Mouse (Mus musculus) retina, postnatal 7 days (tissue): ENCODE results near the gene Foxk2.
A peak's percentile ranks its signal among the peaks of the same experiment; 100 is the strongest.
"Not testable (repeated sequence)": the region's sequence is repeated elsewhere in the genome, so short reads cannot be mapped to it uniquely, and the experiment has no call there.

ENCODE experiments used
- DNase-seq: peaks from one replicate; pipeline ENCODE4 v3.0.0-alpha.2; 2012; ENCODE audit warnings: low read depth, low spot score

Foxk2 gene

DNA sequence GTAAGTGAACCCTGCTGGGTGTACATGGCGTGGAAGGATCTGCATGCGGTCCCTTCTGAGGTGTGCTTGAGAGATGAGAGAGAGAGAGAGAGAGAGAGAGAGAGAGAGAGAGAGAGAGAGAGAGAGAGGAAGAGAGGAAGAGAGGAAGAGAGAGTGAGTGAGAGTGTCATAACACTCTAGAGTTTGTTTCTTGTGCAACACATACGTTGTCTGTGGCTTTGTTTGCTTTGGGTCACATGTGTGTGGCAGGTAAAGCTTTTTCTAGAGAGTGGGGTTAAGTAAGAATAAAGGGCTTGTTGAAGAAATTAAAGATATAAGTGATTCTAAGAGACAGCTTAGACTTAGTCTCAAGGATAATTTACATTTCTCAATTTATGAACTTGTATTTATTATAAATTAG lies 18.2 kb downstream of the Foxk2 start:
- DNase-seq = no peak

DNA sequence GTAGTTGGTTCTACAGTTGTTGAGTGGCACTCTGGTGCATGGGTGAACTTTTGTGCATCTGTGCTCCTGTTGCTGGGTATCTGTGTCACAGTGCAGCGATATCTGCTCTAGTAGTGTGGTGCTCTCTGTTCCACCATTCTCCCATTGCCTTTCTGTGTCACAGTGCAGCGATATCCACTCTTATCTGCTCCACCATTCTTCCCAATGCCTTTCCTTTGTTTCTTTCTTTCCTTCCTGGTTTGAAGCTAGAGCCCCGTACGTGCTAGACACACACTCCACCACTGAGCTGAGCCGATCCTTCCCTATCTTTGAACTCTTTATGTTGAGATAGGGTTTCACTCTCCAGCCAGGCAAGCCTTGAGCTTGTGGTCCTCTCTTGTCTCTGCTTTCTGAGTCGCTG lies 23.1 kb downstream of the Foxk2 start:
- DNase-seq = no peak

DNA sequence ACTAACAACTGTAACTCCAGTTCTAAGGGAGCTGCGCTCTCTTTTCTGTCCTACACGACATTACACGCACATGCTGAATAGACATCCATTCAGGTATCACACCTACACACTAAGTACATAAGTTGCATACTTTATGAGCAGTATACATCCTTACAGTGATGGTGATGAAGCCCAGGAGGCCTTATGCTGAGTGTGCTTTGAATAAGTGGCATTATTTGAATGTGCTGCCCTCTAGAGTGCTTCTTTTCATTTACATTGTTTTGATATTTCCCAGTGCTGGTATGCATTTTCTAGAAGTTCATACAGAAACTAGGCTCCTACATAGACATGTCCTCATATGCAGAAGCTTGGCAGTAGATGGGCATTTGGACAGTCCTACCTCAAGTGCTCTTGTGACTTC lies 30.1 kb downstream of the Foxk2 start:
- DNase-seq = no peak

- DNase-seq = no peak
These were observed 35.0 kb downstream of the Foxk2 start for GRCm38 (mm10) chr11:121294771-121295170.

- no peak for DNase-seq
These were observed 38.7 kb downstream of the Foxk2 start for GRCm38 (mm10) chr11:121298493-121298892.

DNA sequence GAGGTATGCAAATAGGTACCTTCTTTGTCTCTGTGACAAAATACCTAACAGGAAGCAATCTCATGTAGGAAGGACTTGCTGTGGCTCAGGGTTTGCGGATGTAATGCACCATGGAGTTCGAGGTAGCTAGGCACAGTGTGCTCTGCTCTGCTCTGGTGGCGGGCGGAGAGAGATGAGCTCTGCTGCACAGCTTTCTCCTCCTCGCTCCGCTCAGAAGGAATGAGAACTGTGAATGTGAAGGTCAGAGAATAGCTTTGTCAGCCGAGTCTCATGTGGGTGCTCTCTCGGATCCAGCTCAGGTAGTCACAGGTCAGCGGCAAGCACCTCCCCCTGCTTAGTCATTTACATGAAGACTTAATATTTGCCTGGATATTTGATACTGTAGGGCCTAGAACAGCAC lies 40.5 kb downstream of the Foxk2 start:
- DNase-seq = no peak

GRCm38 (mm10) chr11:121305371-121305770 lies 45.6 kb downstream of the Foxk2 start:
- DNase-seq = no peak

DNA sequence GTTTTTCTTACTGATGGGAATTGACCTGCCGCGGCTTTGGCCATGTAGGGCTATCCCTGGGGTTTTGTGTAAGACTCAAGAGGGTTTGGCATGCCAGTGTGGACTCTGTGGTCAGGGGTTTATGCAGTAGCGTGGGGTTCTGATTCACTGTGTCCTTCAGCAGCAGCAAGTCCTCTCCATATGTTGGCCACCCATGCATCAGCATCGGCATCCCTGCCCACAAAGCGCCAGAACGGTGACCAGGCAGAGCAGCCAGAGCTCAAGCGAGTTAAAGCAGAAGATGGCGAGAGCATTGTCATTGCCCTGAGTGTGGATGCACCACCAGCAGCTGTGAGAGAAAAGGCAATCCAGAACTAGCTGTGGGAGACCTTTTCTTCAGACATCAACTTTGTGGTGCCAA lies 46.8 kb downstream of the Foxk2 start:
- no peak for DNase-seq

DNA sequence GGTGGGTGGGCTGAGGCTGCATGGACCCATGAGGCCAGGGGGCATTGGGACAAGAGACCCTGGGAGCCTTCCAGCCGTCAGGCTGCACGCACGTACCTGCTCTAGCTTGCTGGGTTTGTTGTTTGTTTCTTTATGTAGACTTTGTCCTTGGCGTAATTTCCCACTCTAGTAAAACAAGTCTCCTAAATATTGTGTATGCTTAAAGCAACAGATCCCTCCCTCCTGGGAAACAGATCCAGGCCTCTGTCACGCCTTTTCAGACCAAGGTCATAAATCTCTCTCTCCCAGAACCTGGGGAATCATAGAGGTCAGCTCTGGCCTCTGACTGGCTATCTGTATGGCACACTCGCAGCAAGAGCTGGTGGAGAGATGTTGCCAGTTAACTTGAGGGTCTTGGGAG lies 47.9 kb downstream of the Foxk2 start:
- DNase-seq = not testable (repeated sequence)

GRCm38 (mm10) chr11:121326034-121326433 lies 66.2 kb downstream of the Foxk2 start:
- DNase-seq = no peak

DNA sequence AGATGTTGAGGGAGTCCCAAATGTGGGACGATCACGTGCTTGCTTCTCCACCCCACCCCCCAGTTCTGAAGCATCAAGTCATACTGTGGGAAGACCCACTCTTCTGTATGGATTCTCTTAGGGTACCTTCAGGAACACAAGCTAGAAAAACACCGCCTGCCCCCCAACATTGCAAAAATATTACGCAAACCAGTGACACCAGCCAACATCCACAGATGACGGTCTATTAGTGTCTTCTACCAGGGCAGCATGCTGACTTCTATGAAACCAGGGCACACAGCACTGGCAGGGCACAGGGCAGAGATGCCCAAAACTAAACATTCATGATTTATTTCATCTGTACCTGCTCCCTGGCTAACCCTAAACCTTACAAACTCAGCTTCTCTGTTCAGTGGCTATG lies 66.9 kb downstream of the Foxk2 start:
- DNase-seq = no peak

DNA sequence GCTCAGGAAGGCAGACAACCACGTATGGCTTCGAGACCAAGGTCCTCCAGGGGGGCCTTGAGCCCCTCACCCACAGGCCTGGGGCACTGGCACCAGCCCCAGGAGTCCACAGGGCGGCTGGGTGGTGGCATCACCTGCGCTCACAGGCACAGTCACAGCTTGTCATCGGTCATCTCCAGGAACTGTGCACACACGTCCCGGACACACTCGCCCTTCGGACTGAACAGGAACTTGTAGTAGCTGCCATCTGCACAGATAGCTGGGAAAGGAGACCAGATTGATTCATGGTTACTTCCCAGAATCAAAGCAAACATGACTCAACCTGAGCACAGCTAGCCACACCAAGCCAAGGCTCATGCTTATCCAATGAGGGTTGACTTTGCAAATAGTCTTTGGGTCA lies 68.4 kb downstream of the Foxk2 start:
- DNase-seq = no peak

DNA sequence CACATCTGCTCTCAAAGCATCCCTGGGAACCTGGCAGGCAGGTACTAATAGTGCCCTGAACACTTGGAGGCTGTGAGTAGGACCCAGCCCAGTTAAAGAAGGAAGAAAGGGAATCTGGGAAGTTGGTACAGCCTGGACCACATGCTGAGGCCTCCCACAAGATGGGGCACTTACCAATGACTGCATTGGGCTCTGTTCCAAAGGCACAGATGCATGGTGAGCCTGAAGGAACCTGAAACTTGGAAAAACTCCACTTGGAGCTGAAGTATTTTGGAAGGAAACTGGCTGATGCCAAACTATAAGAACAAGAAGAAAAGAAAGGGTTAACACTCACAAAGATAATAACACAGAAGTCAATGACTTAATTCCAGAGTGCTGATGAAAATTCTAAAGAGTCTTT lies 68.8 kb downstream of the Foxk2 start:
- no peak for DNase-seq

DNA sequence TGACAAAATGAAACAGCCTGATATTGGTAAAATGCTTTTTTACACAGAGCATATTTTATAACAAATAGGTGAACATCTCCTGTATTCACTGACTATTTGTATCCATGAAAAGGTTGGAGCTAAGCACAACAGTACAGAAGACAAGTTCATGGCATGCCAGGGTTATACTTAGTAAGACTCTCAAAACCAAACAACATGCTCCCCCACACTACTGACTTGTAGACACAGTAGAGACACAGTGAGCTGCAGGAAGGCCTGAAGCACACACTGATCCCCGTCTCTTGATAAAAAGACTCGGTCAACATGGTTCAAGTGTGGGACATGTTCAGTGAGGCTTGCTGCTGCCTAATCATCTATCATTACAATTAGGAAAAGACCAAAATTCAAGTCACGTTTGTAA lies 71.9 kb downstream of the Foxk2 start:
- no peak for DNase-seq

- no peak for DNase-seq
These were observed 79.9 kb downstream of the Foxk2 start for GRCm38 (mm10) chr11:121339647-121340046.

- no peak for DNase-seq
These were observed 80.5 kb downstream of the Foxk2 start for GRCm38 (mm10) chr11:121340287-121340686.

- DNase-seq = not testable (repeated sequence)
These were observed 82.6 kb downstream of the Foxk2 start for GRCm38 (mm10) chr11:121342423-121342822.

GRCm38 (mm10) chr11:121347036-121347435 lies 87.2 kb downstream of the Foxk2 start:
- no peak for DNase-seq

GRCm38 (mm10) chr11:121348166-121348565 lies 88.4 kb downstream of the Foxk2 start:
- DNase-seq = no peak

DNA sequence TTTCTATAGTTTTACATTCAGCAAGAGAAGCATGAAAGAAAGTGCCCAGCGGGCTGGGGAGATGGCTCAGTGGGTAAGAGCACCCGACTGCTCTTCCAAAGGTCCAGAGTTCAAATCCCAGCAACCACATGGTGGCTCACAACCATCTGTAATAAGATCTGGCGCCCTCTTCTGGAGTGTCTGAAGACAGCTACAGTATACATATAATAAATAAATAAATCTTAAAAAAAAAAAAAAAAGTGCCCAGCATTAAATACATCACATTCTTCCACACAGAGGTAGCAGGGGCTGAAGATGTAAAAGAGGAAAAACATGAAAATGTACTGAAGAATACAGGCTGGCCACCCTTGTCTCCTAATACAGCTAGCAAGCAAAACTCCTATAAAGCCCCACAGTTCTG lies 88.9 kb downstream of the Foxk2 start:
- not testable (repeated sequence) for DNase-seq

DNA sequence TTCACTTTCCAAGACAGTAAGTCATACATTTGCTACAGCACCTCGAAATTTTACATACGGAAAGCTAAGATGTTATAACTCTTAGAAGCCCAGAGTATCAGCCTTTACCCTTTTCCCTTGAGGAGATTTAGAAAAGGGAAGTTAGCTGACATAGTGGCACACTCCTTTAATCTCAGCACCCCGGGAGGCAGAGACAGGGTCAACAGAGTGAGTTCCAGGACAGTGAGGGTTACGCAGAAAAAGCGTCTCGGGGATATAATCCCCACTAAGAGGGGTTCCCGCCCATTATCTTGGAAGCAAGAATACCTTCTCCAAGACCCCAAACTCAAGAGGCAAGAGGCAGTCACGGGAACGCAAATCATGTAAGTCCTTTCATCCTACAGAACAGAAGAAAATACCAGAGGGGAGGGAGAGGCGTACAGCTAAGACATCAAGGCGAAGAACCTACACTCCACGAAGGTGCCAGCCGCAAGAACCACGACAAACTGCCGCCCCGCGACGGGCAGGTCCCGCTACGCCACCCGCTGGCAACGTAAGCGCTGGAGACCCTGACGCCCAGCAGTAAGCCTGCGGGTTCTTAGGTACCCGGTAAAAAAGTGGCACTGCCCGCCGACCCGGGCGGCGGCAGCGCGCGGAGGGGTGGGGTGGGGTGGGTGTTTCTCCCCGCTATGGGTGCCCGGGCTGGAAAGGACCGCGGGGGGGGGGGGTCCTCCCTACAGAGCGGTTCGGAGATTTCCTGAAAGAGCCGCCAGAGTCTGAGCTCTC lies 93.7 kb downstream of the Foxk2 start:
- peak; percentile 6 for DNase-seq

DNA sequence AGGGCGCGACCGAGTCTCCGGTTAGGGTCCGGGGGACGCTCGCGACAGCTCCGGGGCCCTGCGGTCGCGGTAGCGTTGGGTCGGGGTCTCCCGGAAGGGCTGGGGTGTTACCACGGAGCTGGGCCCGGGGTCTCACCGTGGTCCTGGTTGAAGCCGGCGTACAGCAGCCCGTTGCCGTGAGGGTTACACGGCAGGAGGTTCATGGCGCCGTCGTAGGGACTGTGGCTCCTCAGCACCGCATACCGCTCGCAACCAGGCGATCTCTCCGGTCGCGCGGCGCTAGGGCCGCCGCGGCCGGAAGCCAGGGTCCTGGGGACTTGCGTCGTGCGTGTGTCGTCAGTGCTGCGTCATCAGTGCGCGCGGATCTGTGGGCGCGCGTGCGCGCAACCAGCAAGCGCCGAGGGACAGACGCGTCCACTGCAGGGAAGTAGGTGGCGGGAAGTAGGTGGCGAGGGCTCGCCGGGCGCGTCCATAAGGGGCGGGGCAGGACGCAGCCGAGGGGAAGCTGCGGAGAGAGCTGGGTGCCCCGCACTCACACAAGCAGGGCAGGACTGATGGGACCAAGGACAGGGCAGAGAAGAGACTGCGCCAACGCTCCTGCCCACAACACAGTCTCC lies 94.4 kb downstream of the Foxk2 start, which contains the start of gene Wdr45b:
Gene Wdr45b (minus strand): TSS at position 355 of the 617 bp plus-strand sequence.
- peak; percentile 95 for DNase-seq
